Mouse (Mus musculus) brain, embryonic 14.5 days (tissue): ENCODE results near the gene Six5.

Source experiments
- CTCF ChIP-seq: fragments of 200-500 bp; IDR thresholded peaks from 2 replicates; pipeline ENCODE4 v1.5.1; 2012; ENCODE audit warnings: inconsistent platforms, mild to moderate bottlenecking, moderate library complexity, borderline replicate concordance; ENCODE audit not compliant: insufficient read depth, insufficient read length; ENCODE audit errors: extremely low read depth
- POLR2A ChIP-seq: fragments of 200-500 bp; IDR thresholded peaks from 2 replicates; pipeline ENCODE4 v1.6.1; 2012; ENCODE audit warnings: mild to moderate bottlenecking, inconsistent platforms, borderline replicate concordance; ENCODE audit not compliant: poor library complexity, insufficient read depth, insufficient read length, severe bottlenecking; ENCODE audit errors: extremely low read depth

- TF ChIP-seq CTCF (no peak), POLR2A (no peak)
Measured at GRCm38 (mm10) chr7:19091913-19092312, 2.5 kb upstream of the Six5 start.
